Mouse (Mus musculus) cerebellum, adult 18-20 months (tissue): ENCODE results near the gene Pkdcc.
A peak's percentile ranks its signal among the peaks of the same experiment; 100 is the strongest.

Experiments
- DNase-seq, 2 experiments: peaks; one replicate each; pipeline ENCODE4 v3.0.0; 2021

Pkdcc gene

GRCm38 (mm10) chr17:83248467-83248866, 33.4 kb downstream of the Pkdcc start:
- DNase-seq, result no peak

- DNase-seq, result no peak
Observed at GRCm38 (mm10) chr17:83250903-83251526, 35.9 kb downstream of the Pkdcc start.

GRCm38 (mm10) chr17:83253051-83253649, 38.1 kb downstream of the Pkdcc start:
- peak; percentile 42 to 53 for DNase-seq

GRCm38 (mm10) chr17:83267202-83268128, 52.4 kb downstream of the Pkdcc start:
- peak; percentile 57 to 59 for DNase-seq

- peak; percentile 60 to 70 for DNase-seq
Observed at GRCm38 (mm10) chr17:83271509-83271908, 56.4 kb downstream of the Pkdcc start.

- no peak for DNase-seq
Observed at GRCm38 (mm10) chr17:83272641-83273040, 57.5 kb downstream of the Pkdcc start.

- no peak for DNase-seq
Observed at GRCm38 (mm10) chr17:83273636-83274035, 58.5 kb downstream of the Pkdcc start.

- DNase-seq, result no peak
Observed at GRCm38 (mm10) chr17:83274101-83274500, 59.0 kb downstream of the Pkdcc start.
